ENCODE assay signal across 8 mouse cellular contexts in genomic region chr10:118868601-118869590, GRCm38 (mm10). TPM values are rescaled to one million over a fixed set of nuclear protein-coding genes. Genes with fewer than 3 reads are reported as not detected.
DNase-seq lines count a peak whose midpoint lies in the region; ATAC-seq and TF ChIP-seq lines count a peak whose summit lies in the region.

No protein-coding gene starts in this region.

- H3K9me3 ChIP-seq in hindbrain, embryonic 11.5 days (ENCODE audit: control insufficient read depth, low read length) = peaks cover 3% of the 10 kb centered on the region; the same call in 1 of the 2 replicates

- H3K36me3 ChIP-seq in hindbrain, embryonic 11.5 days (ENCODE audit: control insufficient read depth, insufficient read depth, low read length) = no peaks in the 10 kb centered on the region

- 1% methylated on average over 121 of the region's 130 CpGs for WGBS in cerebellum, adult 2 months
- WGBS in hindbrain, embryonic 11.5 days = under 1% methylated on average over 63 of the region's 130 CpGs

- peak overlapping the region; percentile 78 for H3K4me2 ChIP-seq in hindbrain, embryonic 11.5 days (replicated peaks; ENCODE audit: low read depth, low read length)

- TF ChIP-seq POLR2A in cerebellum, adult 2 months (IDR thresholded peaks at IDR 0.05; ENCODE audit: borderline replicate concordance, insufficient read depth, low read length) = 0 out of 2 replicates have a peak, but pooled peaks have one; percentile 20

- peak overlapping the region; percentile 64; the same call in 1 of the 2 replicates for H3K27ac ChIP-seq in cerebellum, adult 2 months (ENCODE audit: insufficient read depth, low read length)
- peak overlapping the region; percentile 97 for H3K27ac ChIP-seq in hindbrain, embryonic 11.5 days (ENCODE audit: low read depth, low read length)

- peaks cover 2% of the 10 kb centered on the region; the same call in 1 of the 2 replicates for H3K27me3 ChIP-seq in cerebellum, adult 2 months (ENCODE audit: control insufficient read depth, insufficient read depth, low read length)
- H3K27me3 ChIP-seq in hindbrain, embryonic 11.5 days (ENCODE audit: control insufficient read depth, insufficient read depth, low read length) = no peaks in the 10 kb centered on the region

- H3K9ac ChIP-seq in hindbrain, embryonic 11.5 days (ENCODE audit: low read depth, low read length) = peak overlapping the region; percentile 100

- ATAC-seq in hindbrain, embryonic 11.5 days (ENCODE audit: low FRiP score) = peak; percentile 88

- TF ChIP-seq CTCF in cerebellum, adult 2 months (IDR thresholded peaks at IDR 0.05; ENCODE audit: borderline replicate concordance, insufficient read depth, low read depth, low read length) = no peak

- peak; percentile 77 for DNase-seq in MN1 (ENCODE audit: low spot score)
- DNase-seq in cerebellum, adult 2 months = peak; percentile 65
- DNase-seq in frontal cortex, postnatal 10 days (ENCODE audit: low spot score in 2 of 2) = peak; percentile 69 to 83
- DNase-seq in hindbrain, embryonic 11.5 days (ENCODE audit: low spot score) = peak; percentile 93
- DNase-seq in layer of hippocampus, postnatal 25 days (ENCODE audit: extremely low spot score in 1 of 2, low spot score in 1 of 2) = peak; percentile 70 to 76
- peak; percentile 86 for DNase-seq in lung, postnatal 14 days
- DNase-seq in ovary, postnatal 36 days (ENCODE audit: low spot score) = peak; percentile 86
- DNase-seq in thymus, postnatal 14 days = peak; percentile 90

- peaks cover 3% of the 10 kb centered on the region; the same call in 1 of the 2 replicates for H3K4me1 ChIP-seq in cerebellum, adult 2 months (ENCODE audit: control insufficient read depth, insufficient read depth, low read length)
- peaks cover 6% of the 10 kb centered on the region for H3K4me1 ChIP-seq in hindbrain, embryonic 11.5 days (replicated peaks; ENCODE audit: control insufficient read depth, insufficient read depth, low read length)

- H3K4me3 ChIP-seq in cerebellum, adult 2 months (replicated peaks; ENCODE audit: insufficient read depth, low read depth, low read length) = peak overlapping the region; percentile 72
- H3K4me3 ChIP-seq in hindbrain, embryonic 11.5 days (ENCODE audit: low read depth, low read length) = peak overlapping the region; percentile 99

RNA-seq across cellular contexts. Expression of gene Dyrk2, which starts 1.1 kb away (rescaled TPM):
- polyA plus RNA-seq in cerebellum, adult 2 months (2012; rRNA removed) = 6.3 and 7.0 TPM in 2 replicates
- polyA plus RNA-seq in hindbrain, embryonic 11.5 days (2014; fragmentation: Nextera tagmentation; extraction: Ambion mirVana) = 12.1 and 14.3 TPM in 2 replicates
- total RNA-seq in layer of hippocampus, postnatal 25 days (2021) = 10 to 100 TPM; 53.1 to 63.3 TPM

Comparison
In these comparisons a context has a peak if more than half of its experiments do, and no peak if none do; other contexts are left out.
1. Peak in every context shown above with its lines: DNase-seq, ATAC-seq, H3K4me3 ChIP-seq and H3K27ac ChIP-seq.